Mouse (Mus musculus) lung, postnatal 36 days (tissue): ENCODE measurements around the gene Fkbpl.
A peak's percentile ranks its signal among the peaks of the same experiment; 100 is the strongest.

Experiments
- DNase-seq: peaks from one replicate; pipeline ENCODE4 v3.0.0; 2022; ENCODE audit warnings: mixed read lengths

The Fkbpl gene

GRCm38 (mm10) chr17:34644608-34645007, at the start of gene Fkbpl:
Gene Fkbpl (plus strand): TSS chr17:34644764.
- peak; percentile 99 for DNase-seq

DNA sequence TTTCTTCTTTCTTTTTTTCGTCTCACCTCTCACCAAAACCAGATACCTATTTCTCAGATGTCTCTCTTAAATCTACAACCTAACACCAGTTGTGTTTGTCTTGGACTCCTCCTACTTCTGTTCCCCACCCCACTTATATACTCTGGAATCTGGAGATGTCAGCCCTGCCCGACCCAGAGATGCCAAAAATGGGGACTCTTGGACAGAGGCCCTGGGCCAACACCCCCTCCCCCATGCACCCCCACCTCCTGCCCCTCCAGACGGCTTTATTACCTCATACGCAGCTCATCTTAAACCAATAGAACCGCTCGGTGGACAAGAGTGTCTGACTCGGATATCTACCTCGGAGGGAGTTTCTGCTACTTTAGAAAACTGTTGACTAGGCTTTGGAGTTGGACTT, 48.5 kb upstream of the Fkbpl start:
- peak; percentile 38 for DNase-seq

DNA sequence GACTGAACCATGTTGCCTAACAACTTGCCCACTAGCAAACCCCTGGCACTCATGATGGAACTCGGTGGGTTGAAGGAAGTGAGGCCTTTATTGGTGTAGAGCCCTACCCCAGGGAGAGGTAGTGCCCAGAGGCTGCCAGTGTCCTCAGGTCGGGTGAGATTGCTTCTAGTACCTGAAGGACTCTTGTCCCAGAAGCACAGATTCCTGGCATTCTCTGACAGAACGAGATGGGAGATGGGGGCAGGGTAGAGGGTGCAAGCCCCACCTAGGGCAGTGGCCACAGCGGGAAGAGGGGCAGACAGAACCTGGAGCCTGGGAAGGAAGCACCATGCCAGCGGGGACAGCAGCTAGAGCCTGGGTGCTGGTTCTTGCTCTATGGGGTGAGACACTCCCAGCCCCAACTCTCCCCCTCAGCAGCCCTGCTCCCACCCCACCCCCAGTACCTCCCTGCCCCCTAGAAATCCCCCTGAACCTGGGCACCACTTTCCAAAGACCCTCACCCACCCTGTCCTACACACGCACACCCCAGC, 46.9 kb upstream of the Fkbpl start, which contains the start of gene Ager:
TSS of gene Ager (plus strand) at position 297 of the 530 bp plus-strand sequence.
- peak; percentile 78 for DNase-seq

GRCm38 (mm10) chr17:34599891-34600290, 44.7 kb upstream of the Fkbpl start:
- DNase-seq = no peak

DNA sequence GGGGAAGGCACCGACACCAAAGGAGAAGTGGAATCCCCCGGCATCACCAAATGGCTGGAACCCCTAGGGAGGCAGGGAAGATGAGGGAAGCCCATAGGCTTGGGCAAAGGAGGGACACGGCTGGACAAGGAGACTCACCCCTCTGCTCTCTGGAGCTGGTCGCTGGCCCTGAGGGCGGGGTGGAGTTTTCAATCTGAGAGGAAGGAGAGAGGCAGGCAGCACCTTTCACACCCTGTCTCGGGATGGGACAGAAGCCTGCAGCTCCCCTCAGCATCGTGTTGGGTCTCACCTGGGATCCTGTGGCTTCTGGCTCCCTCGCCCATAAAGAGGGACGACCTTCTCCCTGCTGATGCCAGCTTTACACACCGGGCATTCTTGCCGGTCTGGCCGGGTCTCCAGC, 42.8 kb upstream of the Fkbpl start:
- no peak for DNase-seq

DNA sequence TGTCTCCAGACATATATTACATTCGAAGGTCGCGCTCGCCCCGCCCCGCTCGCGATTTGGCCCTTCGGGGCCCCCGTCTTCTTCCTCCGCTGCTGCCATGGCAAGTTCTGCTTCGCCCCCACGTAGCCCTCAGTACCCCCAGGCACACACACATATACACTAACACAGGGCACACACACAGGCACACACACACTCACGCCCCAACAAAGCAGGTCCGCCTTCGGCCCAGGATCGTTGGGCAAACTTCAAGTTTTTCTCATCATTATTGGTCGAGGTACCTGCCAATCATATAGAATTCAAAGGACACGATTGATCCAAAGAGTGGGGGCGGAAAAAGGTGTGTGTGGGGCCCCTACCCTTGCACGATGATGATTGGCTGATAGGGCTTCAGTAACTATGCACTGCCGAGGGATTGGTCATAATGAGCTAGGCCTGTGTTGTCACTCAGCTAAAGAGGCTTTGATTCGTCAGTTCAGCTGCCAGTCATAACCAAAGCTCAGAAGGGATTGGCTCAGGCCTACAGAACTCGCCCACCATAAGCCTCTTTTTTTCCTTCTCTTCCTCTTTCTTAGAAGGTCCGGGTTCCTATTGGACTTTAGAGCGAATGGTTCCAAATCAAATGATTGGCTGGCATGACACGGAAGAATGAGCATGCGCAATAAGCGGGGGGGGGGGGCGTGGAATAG, 41.0 kb upstream of the Fkbpl start, which contains the start of gene Rnf5:
TSS of gene Rnf5 (minus strand) at position 316 of the 686 bp plus-strand sequence.
- peak; percentile 100 for DNase-seq

DNA sequence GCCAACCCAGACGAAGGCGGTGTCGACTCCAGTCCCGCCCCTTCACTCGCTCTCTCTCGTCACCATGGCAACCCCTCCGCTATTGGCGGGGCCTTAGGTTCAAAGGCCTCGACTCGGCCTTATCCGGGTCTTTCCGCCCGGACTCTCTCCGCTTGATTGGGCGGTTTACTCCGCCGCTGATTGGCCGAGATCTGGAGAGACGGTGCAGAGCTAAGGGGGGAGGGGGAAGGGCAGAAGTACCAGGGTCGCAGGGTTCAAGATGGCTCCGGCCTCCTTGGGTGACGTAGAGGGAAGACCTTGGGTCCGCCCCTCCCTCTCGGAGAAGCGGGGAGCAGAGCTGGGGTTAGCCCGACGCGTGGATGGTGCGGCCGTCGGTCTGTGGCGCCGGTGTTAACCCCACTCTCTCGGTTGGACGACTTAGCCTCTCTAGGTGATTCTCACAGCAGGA, 40.5 kb upstream of the Fkbpl start, which contains the start of gene Agpat1:
TSS of gene Agpat1 (plus strand) at position 202 of the 448 bp plus-strand sequence.
- peak; percentile 99 for DNase-seq

DNA sequence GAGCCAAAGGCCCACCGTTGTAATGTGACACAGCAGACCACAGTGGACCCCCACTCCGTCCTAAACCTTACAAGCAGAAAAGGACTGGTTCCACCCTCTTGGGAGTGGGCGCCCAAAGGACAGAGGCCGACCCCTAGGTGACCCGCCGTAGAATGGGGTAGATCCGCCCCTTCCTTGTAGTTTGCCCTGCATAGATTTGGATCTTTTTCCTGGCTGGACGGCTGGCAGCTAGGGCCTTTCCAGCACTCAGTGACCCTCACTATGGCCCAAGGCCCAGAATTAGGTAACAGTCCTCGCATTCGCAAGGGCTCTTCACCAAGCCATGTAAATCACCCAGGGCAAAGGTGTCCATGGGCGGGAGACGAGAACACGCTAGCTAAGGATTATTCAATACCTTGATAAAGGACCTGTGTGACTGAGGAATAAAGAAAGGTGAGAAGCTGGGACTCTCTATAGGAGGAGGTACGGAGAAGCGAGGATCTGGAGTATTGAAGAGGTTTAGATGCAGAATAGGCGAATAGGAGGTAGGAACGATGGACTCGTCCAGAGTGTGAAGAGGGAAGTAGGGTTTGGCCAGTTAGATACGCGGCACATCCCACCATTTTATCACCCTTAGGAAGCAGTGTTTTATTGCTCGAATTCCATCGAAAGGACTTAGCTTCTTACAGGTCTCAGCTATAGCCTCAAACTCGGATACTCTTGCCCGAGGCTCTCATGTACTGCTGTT, 39.9 kb upstream of the Fkbpl start:
- peak; percentile 84 for DNase-seq

DNA sequence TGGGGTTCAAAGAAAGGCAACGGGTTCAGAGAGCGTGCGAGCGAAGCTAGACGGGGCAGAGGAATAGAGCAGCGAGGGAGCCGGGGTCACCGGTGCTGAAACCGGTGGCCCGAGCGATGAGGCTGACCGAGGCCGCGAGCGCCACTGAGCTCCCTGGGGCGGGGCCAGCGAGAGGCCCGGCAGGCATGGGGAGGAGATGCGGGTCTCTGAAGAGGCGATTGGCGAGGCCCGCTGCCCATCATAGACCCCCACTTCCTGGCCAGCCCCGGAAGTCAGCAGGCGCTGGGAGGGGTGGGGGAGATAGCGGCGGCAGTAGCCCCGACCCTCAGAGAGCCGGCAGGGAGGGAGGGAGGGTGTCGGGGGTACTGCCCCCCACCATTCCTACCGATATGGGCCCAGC, 39.0 kb upstream of the Fkbpl start:
- DNase-seq = peak; percentile 98

DNA sequence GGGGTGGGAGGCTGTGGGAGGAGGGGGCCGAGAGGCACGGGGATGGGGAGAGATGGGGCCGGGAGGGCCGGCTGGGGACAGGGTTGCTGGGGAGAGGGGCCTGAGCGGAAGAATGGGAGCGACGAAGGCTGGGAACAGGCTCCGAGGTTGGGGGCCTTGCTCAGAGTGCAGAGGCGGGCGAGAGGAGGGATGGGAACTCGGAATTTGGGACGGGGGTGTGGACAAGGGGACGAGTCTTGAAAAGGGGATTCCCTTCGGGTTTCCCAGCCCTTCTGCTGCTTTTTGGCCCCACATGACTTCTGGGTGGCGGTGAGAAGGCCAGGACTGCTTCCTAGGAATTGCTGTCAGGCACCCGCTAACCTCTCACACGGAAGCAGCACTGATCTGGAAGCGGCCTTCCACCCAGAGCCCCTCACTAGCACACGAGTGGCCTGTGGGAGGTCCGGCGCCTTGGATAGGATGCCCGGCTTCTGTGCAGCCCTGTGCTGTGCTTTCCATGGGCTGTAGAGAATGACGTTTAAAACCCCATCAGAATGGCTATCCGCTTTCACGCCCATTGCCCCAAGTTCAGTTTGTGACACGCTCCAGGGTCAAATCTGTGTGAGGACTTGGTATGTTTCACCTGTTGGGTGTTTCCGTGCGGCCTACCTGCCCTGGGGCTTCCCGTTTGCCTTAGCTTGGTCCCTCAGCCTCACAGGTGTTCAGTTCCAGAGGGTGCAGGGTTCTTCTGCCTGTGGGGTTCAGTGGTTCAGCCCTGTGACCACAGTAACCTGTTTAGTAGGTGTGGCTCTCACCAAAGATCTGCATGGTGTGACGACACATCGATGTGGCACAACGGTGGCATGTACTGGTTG, 38.2 kb upstream of the Fkbpl start:
- no peak for DNase-seq

- no peak for DNase-seq
Observed at GRCm38 (mm10) chr17:34607997-34608396, 36.6 kb upstream of the Fkbpl start.

DNA sequence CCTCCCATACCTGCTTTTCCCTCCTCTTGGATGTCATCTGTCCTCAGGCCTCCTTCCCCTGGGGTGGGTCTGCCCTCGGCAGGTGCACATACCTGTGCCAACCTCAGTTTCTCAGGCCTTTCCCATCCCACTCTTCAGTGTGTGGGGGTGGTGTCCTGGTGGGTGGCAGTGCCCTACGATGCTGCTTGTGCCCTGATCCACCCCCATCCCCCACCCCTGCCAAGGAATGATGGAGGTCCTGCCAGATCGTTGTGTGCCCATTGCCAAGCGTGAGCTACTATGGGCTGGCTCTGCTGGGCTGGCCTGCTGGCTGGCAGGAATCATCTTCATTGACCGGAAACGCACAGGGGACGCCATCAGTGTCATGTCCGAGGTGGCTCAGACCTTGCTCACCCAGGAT, 33.5 kb upstream of the Fkbpl start:
- DNase-seq = no peak

DNA sequence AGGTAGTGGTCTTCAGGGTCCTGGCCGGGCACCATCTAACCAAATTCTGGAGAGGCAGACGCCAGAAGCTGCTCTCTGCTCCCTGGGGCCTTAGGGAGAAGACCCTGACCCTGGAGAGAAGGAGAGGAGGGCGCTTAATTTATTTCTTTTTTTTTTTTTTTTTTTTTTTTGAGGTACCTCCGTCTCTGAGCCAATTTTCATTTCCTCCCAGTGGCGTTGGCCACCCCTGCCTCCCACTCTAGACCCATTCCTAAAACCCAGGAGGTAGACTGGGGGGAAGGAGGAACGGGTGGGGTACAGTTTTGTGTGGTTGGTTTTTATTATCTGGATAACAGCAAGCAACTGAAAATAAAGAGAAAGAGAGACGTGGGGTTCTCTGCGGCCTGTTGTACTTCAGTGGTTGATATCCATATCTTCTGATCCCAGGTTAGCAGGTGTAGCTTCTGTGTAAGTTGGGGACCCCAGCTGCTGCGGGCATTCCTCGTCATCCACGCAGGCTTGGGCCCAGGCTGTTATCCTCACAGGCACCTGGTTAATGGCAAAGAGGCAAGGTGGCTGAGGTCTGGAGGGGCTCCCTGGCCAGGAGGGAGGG, 31.4 kb upstream of the Fkbpl start:
- no peak for DNase-seq

GRCm38 (mm10) chr17:34613830-34614229, 30.7 kb upstream of the Fkbpl start:
- DNase-seq = no peak

DNA sequence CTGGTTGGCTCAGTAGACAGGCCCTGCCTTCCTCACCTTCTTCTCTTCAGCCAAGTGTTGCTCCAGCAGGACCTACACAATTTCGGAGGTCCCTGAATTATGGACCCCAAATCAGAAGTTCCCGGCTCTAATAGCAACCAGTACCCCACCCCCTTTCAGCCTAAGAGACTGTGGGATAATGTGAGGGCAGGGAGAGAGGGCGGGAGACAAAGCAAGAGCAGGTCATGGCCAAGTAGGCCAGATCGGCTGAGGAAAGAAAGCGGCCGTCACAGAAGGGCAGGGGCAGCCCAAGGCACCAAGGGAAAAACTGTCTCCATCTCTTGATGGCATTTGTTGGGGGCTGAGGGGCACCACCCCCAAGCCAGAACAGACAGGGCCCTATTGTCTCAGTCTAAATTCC, 28.7 kb upstream of the Fkbpl start, which contains the start of gene Egfl8:
TSS of gene Egfl8 (minus strand) at position 101 of the 400 bp plus-strand sequence.
- no peak for DNase-seq

GRCm38 (mm10) chr17:34618999-34619398, 25.6 kb upstream of the Fkbpl start:
- DNase-seq = peak; percentile 93

DNA sequence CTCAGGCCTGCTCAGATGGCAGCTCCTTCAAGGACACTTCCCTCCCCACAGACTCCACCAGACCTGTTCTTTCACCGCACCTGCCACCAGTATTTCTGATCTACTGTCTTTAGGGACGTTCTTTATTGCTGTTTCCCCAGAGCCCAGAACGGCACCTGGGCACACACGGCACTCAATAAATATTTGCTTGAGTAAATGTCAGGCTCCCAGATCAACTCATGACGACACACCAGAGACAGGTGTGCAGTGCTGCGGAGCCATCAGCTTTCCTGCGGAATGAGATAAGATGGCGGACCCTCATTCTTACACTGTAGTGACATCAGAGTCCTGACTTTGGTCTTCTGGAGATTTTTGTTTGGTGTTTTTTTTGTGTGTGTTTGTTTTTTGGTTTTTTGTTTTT, 23.6 kb upstream of the Fkbpl start:
- no peak for DNase-seq

DNA sequence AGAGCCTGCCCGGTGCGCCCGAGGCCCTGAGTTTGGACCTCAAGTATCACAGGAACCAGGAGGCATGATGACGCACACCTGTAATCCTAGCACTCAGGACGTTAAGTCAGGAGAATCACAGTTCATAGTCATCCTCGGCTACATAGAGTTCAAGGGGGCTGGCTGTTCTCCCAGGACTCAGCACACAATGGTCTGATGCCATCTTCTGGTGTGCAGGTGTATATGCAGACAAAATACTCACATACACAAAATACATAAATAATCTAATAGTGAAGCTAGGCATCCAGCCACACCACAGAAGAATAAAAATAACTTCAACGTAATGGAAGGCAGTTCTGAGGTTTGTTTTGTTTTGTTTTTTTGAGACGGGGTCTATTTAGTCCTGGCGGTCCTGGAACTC, 21.4 kb upstream of the Fkbpl start:
- DNase-seq = no peak

DNA sequence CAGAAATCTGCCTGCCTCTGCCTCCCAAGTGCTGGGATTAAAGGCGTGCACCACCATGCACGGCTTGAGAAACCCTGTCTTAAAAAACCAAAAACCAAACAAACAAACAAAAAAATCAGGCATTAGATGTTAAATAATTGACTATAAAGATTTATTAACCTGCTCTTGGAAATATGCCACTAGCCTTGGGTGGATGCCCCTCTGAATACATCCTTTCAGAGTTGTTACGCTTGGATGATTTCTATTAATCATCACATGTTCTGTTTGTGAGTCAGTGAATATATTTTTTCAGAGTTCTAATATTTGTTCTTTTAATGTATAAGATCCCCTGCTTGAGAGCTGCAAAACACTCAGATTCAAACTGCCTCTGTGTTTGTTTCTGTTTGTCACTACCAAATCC, 19.6 kb upstream of the Fkbpl start:
- no peak for DNase-seq

DNA sequence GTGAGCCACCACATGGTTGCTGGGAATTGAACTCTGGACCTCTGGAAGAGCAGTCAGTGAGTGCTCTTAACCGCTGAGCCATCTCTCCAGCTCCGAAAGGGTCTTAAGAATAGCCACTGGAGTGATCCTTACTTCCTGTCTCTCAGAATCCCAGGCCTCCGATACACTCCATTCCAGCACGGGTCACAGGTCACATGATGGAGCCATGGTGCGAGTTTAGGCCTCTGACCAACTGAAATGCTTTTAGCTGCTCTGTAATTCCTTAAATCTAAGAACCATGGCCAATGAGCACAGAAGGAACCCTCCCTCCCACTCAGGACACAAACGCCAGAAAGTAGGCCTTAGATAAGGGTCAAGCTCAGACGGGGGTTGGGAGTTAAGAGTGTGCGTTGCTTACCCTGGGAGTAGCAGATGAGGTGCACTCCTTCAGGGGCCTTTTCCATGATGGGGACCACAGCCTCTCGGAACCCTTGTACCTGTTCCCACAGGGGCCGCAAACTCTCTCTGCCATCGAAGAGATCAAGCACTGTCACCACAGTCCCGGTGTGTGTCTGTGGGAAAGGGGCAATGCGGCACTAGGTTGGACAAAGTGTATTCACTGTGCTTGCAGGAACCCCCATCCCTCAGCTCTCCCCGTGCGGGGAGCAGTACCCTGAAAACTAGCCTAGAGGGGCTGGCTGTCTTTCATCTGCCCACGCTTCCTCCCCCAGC, 18.3 kb upstream of the Fkbpl start:
- DNase-seq = no peak

GRCm38 (mm10) chr17:34626773-34627092, 17.8 kb upstream of the Fkbpl start:
- peak; percentile 58 for DNase-seq
